Mouse (Mus musculus) heart, adult 2 months (tissue): Measurements from ENCODE around the gene Hoxc10. TPM values are rescaled to one million over a fixed set of nuclear protein-coding genes. Genes with fewer than 3 reads are reported as not detected.

Experiments used
- DNase-seq, 2 experiments: peaks; one replicate each; pipeline ENCODE4 v3.0.0; 2021
- H3K27ac ChIP-seq: fragments of 200-600 bp; 2 replicates; pipeline ENCODE4 v1.8.1; 2022
- H3K27me3 ChIP-seq: fragments of 200-500 bp; 2 replicates; pipeline ENCODE4 v1.6.1; 2012; ENCODE audit warnings: mild to moderate bottlenecking, low read length, inconsistent platforms, mixed read lengths; ENCODE audit not compliant: control insufficient read depth, insufficient read depth
- H3K36me3 ChIP-seq: fragments of 200-500 bp; 2 replicates; pipeline ENCODE4 v1.6.1; 2012; ENCODE audit warnings: low read length, inconsistent platforms; ENCODE audit not compliant: control insufficient read depth, insufficient read depth
- H3K4me1 ChIP-seq: fragments of 200-500 bp; 2 replicates; pipeline ENCODE4 v1.6.1; 2011; ENCODE audit warnings: low read length; ENCODE audit not compliant: control insufficient read depth, insufficient read depth
- H3K4me3 ChIP-seq: fragments of 200-600 bp; 2 replicates; pipeline ENCODE4 v1.8.1; 2022
- H3K79me2 ChIP-seq: fragments of 200-500 bp; replicated peaks from 2 replicates; pipeline ENCODE4 v1.6.1; 2012; ENCODE audit warnings: mild to moderate bottlenecking, inconsistent platforms, low read length, moderate library complexity, mixed read lengths; ENCODE audit not compliant: control insufficient read depth, insufficient read depth
- H3K9ac ChIP-seq: fragments of 200-500 bp; 2 replicates; pipeline ENCODE4 v1.6.1; 2012; ENCODE audit warnings: low read depth, mild to moderate bottlenecking, control low read depth, inconsistent platforms, low read length, mixed read lengths
- CTCF ChIP-seq: fragments of 200-600 bp; IDR thresholded peaks from 2 replicates; pipeline ENCODE4 v1.8.1; 2022; ENCODE audit warnings: antibody characterized with exemption, mild to moderate bottlenecking, moderate library complexity
- EP300 ChIP-seq: fragments of 200-500 bp; IDR thresholded peaks from 2 replicates; pipeline ENCODE4 v1.6.1; 2011; ENCODE audit warnings: low read depth, low read length, control low read depth; ENCODE audit not compliant: insufficient read depth
- POLR2A ChIP-seq: fragments of 200-500 bp; IDR thresholded peaks from 2 replicates; pipeline ENCODE4 v1.6.1; 2011; ENCODE audit warnings: mild to moderate bottlenecking, low read depth, low read length, control low read depth; ENCODE audit not compliant: insufficient read depth
- WGBS: fragments of 180-500 bp; shearing (Covaris S2); methylation state at CpG from one replicate; pipeline ENCODE4 v1.1.7; 2018; 5-methylcytosine and 5-hydroxymethylcytosine counted together
- intact Hi-C: fragments of 180-260 bp; cut with DNase I; formaldehyde crosslinking; loops from one replicate; pipeline ENCODE4 v1.15.1; 2025
- long read RNA-seq: library from polyadenylated mRNA; stranded (forward); transcript quantifications from one replicate; pipeline ENCODE4 v2.0.0, GENCODE M21; 2021
- polyA plus RNA-seq: library from polyadenylated mRNA; depleted of rRNA; stranded (reverse); fragments of >200 nt; gene quantifications from 2 replicates; pipeline ENCODE4 v1.2.3, GENCODE M21; 2012; rRNA removed
- total RNA-seq, 2 experiments: library from RNA; stranded (reverse); gene quantifications; 2 replicates each; pipeline ENCODE4 v1.2.3; 2021

The Hoxc10 gene
- total RNA-seq: not detected
- not detected in 2 replicates for polyA plus RNA-seq
- long read RNA-seq: 0 reads

DNA sequence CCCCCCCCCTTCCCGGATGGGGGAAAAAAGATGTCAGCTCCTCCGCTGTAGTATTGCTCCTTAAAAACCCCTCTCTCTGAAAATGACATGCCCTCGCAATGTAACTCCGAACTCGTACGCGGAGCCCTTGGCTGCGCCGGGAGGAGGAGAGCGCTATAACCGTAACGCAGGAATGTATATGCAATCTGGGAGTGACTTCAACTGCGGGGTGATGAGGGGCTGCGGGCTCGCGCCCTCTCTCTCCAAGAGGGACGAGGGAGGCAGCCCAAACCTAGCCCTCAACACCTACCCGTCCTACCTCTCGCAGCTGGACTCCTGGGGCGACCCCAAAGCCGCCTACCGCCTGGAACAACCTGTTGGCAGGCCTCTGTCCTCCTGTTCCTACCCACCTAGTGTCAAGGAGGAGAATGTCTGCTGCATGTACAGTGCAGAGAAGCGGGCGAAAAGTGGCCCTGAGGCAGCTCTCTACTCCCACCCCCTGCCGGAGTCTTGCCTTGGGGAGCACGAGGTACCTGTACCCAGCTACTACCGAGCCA is at the start of gene Hoxc10:
Gene Hoxc10, plus strand, starts transcription at position 21 of the 536 bp plus-strand sequence.
- intact Hi-C loops: no loop called here
- H3K4me1 ChIP-seq: no peaks in the 10 kb centered on the region
- no peak for TF ChIP-seq POLR2A
- no peak for TF ChIP-seq CTCF
- TF ChIP-seq EP300: no peak
- no peak for DNase-seq
- no peak within 1 kb of the TSS for H3K4me3 ChIP-seq
- peaks cover 40% of the 10 kb centered on the region for H3K27me3 ChIP-seq
- H3K36me3 ChIP-seq: no peaks in the 10 kb centered on the region
- no peak within 1 kb of the TSS for H3K27ac ChIP-seq
- H3K9ac ChIP-seq: no peak within 1 kb of the TSS
- WGBS: 5% methylated on average over 27 of the region's 27 CpGs
- no peaks in the 10 kb centered on the region for H3K79me2 ChIP-seq

DNA sequence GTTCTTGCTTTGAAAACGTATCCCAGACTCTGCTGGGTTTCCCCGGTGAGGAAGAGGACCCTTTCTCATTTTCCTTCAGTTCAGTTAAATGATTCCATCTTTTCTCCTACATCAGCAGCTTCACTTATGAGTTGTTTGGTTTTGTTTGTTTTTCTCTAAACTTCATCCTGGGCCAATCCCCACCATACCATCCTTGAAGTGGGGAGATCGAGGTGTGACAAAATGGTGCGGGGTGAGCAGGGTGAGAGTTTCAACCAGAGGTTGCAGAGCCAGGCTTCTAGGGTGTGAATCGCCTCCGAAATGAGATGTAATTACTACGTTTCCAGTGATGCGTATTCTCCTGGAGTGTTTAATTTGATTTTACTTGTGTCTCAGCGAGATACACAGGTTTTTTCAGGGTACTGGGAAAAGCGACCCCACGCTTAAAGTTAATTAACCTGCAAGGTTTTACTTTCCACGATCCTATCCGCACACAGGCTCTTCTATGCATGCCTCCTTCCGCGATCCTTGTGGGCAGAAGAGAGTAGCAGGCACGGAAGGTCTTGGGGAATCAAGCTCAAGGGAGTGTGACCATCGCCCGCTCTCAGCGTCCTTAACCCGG is 48.5 kb upstream of the Hoxc10 start:
- TF ChIP-seq CTCF: no peak
- no peak for TF ChIP-seq EP300
- TF ChIP-seq POLR2A: no peak
- WGBS: 5% methylated on average over 20 of the region's 20 CpGs
- intact Hi-C loops: no loop called here
- no peak overlapping the region for H3K4me3 ChIP-seq
- H3K27ac ChIP-seq: no peak overlapping the region
- no peaks in the 10 kb centered on the region for H3K36me3 ChIP-seq
- no peaks in the 10 kb centered on the region for H3K4me1 ChIP-seq
- peaks cover 31% of the 10 kb centered on the region for H3K27me3 ChIP-seq
- DNase-seq: no peak
- no peaks in the 10 kb centered on the region for H3K79me2 ChIP-seq
- H3K9ac ChIP-seq: no peak overlapping the region

DNA sequence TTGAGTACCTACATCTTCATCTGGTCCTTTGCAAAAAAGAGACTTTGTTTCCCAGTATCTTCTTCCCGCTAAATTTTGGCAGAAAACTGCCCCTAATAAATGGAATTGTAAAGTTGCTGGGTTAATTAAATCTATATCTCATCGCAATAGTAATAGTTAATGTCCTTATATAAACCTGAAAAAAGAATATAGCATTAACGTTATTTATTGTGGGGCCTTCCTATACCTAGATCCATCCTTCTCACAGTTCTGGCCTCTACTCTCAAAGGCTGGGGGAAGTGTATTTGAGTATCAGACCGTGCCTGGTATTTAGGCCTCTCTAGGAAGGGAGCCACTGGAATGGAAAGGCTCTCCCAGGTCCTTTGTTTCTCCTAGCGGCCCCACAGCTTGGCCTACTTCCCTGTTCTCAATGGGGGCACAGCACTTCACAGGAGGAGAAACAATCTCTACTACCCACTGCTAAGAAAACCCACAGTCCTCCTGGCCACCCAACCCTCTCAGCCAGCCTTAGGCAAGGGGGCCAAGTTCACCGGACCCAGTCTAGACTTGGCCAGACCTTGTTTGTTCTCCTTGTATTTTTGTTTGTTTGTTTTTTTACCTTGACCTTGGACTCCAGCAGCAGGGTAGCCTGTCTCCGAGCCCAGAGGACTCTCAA is 47.9 kb upstream of the Hoxc10 start:
- no peak for DNase-seq
- Histone ChIP-seq H3K4me3 (no peak overlapping the region), H3K27me3 (peaks cover 28% of the 10 kb centered on the region), H3K36me3 (no peaks in the 10 kb centered on the region), H3K27ac (no peak overlapping the region), H3K79me2 (no peaks in the 10 kb centered on the region), H3K4me1 (no peaks in the 10 kb centered on the region), H3K9ac (no peak overlapping the region)
- intact Hi-C loops: no loop called here
- 4% methylated on average over 7 of the region's 7 CpGs for WGBS
- TF ChIP-seq POLR2A (no peak), CTCF (no peak), EP300 (no peak)

DNA sequence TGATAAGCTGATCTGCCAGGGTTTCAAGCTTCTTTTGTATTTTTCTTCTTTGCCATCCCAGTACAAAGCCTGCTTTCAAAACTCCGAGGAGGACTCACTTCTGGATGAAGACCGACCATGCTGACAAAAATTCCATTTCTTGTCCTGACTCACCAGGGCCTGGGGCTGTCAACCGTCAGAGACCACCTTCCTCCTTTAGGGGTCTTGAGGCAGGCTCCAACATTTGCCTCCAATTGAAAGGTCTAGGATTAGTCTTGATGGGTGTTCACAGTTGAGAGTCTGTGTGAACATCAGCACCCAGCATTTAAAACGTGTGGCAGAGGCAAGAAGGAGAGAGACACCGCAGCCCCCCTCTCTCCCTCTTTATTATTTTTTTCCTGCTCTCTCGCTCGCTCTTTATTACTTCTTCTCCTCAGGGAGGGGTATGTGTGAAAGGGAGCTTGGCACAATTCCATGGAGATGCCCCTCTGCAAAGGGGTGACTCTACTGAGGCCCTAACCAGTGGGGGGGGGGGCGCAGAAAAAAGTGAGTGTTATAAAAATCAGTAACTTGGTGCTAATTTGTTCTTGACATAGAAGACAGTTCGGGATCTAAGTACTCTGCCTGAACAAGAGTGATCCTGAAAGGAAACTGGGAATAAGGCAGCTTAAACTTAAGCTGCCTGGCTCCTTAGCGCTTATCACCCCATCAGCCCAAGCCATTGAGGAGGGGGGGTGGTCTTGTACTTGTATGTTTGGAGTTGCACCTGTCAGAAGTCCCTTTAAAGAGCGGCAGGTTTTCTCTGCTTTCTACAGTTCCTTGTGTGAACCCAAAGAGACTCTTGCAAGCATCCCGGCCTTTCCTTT is 47.0 kb upstream of the Hoxc10 start:
- Histone ChIP-seq H3K4me1 (no peaks in the 10 kb centered on the region), H3K27ac (no peak overlapping the region), H3K36me3 (no peaks in the 10 kb centered on the region), H3K9ac (no peak overlapping the region), H3K27me3 (peaks cover 28% of the 10 kb centered on the region), H3K79me2 (no peaks in the 10 kb centered on the region), H3K4me3 (no peak overlapping the region)
- DNase-seq: no peak
- intact Hi-C loops: no loop called here
- WGBS: 7% methylated on average over 12 of the region's 12 CpGs
- TF ChIP-seq CTCF (no peak), EP300 (no peak), POLR2A (no peak)

DNA sequence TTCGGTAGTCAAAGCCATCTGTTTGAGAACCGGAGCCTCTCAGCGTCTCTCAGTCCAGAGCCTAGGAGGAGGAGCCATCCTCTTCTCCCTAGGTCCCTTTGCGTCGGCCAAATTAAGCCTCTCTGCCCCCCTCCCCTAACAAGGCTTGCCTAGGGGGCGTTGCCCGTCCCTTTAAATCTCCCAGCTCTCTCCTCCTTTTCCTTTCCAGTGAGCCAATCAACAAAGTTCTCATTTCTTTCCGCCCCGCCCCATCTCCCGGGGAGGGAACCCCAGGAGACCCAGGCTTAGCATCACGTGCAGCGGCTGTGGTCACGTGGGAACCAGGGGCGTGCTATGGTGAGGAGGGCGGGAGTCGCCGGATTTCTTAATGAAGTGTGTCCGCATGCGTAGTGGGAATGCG is 46.0 kb upstream of the Hoxc10 start:
- peak; percentile 27 to 47 for DNase-seq
- TF ChIP-seq CTCF (no peak), POLR2A (no peak)
- 2% methylated on average over 20 of the region's 20 CpGs for WGBS
- Histone ChIP-seq H3K4me3 (no peak overlapping the region), H3K4me1 (no peaks in the 10 kb centered on the region), H3K27me3 (peaks cover 30% of the 10 kb centered on the region), H3K9ac (no peak overlapping the region), H3K27ac (no peak overlapping the region), H3K36me3 (no peaks in the 10 kb centered on the region), H3K79me2 (no peaks in the 10 kb centered on the region)
- intact Hi-C loops: no loop called here
